Mouse (Mus musculus) cerebellum, adult 2 months (tissue): ENCODE results near the gene Zfp811. TPM values are rescaled to one million over a fixed set of nuclear protein-coding genes. Genes with fewer than 3 reads are reported as not detected.

Experiments
- DNase-seq, 2 experiments: peaks; one replicate each; pipeline ENCODE4 v3.0.0; 2021
- H3K27ac ChIP-seq: fragments of 200-500 bp; 2 replicates; pipeline ENCODE4 v1.5.1; 2012; ENCODE audit warnings: low read length, control low read depth, inconsistent platforms; ENCODE audit not compliant: insufficient read depth
- H3K27me3 ChIP-seq: fragments of 200-500 bp; 2 replicates; pipeline ENCODE4 v1.6.1; 2012; ENCODE audit warnings: inconsistent platforms, mild to moderate bottlenecking, low read length, moderate library complexity; ENCODE audit not compliant: control insufficient read depth, insufficient read depth
- H3K4me1 ChIP-seq: fragments of 200-500 bp; 2 replicates; pipeline ENCODE4 v1.6.1; 2011; ENCODE audit warnings: low read length; ENCODE audit not compliant: control insufficient read depth, insufficient read depth
- H3K4me3 ChIP-seq: fragments of 200-500 bp; replicated peaks from 2 replicates; pipeline ENCODE3; 2011; ENCODE audit warnings: mild to moderate bottlenecking, low read depth, low read length, control low read depth; ENCODE audit not compliant: insufficient read depth
- CTCF ChIP-seq: fragments of 200-500 bp; IDR thresholded peaks from 2 replicates; pipeline ENCODE4 v1.5.1; 2011; ENCODE audit warnings: low read depth, mild to moderate bottlenecking, control low read depth, low read length, moderate library complexity, borderline replicate concordance; ENCODE audit not compliant: insufficient read depth
- POLR2A ChIP-seq: fragments of 200-500 bp; IDR thresholded peaks from 2 replicates; pipeline ENCODE4 v1.6.1; 2011; ENCODE audit warnings: low read length, control low read depth, borderline replicate concordance; ENCODE audit not compliant: insufficient read depth
- WGBS: fragments of 180-500 bp; shearing (Covaris S2); methylation state at CpG from one replicate; pipeline ENCODE4 v1.1.7; 2018; 5-methylcytosine and 5-hydroxymethylcytosine counted together
- polyA plus RNA-seq: library from polyadenylated mRNA; depleted of rRNA; stranded (reverse); fragments of >200 nt; gene quantifications from 2 replicates; pipeline ENCODE4 v1.2.3, GENCODE M21; 2012; rRNA removed

Gene Zfp811
- polyA plus RNA-seq, 1 experiment = 6.4 TPM

- Histone ChIP-seq H3K27me3 (no peaks in the 10 kb centered on the region), H3K4me1 (no peaks in the 10 kb centered on the region), H3K27ac (no peak overlapping the region), H3K4me3 (no peak overlapping the region)
- TF ChIP-seq CTCF = no peak
- no peak for TF ChIP-seq POLR2A
- 77% methylated on average over 6 of the region's 6 CpGs for WGBS
- DNase-seq = no peak
Observed at GRCm38 (mm10) chr17:32752813-32753360, 56.8 kb downstream of the Zfp811 start.

DNA sequence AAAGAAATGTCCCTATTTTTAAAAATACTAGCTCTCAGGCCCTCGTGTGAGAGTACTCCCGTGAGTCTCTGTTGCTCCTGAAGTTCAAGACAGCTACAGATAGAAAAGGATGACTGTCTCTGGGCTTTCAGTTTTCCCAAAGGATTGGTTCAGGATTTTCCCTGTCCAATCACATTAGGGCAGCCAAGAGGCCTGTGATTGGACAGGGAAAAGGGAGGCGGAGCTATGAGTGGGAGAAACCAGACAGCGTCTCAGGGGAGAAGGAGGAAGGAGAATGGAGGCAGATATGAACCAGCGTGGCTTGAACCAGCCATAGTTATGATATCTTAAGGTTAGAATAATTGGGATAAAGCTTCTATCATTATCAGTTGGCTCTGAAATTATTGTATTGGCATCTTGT is 59.1 kb downstream of the Zfp811 start:
- no peak for DNase-seq
- Histone ChIP-seq H3K27me3 (no peaks in the 10 kb centered on the region), H3K4me1 (no peaks in the 10 kb centered on the region), H3K4me3 (no peak overlapping the region), H3K27ac (no peak overlapping the region)
- TF ChIP-seq POLR2A (no peak), CTCF (no peak)
- WGBS = 43% methylated on average over 5 of the region's 5 CpGs

Other genes starting within 250 kb of the Zfp811 start
- gene Cyp4f37, start 188.6 kb downstream of the Zfp811 start, polyA plus RNA-seq = not detected in 2 replicates
- gene Cyp4f40, start 151.0 kb downstream of the Zfp811 start, polyA plus RNA-seq = not detected in 2 replicates
- 5.1 and 5.9 TPM in 2 replicates for gene Cyp4f15, start 124.3 kb downstream of the Zfp811 start, polyA plus RNA-seq
- gene Zfp871, start 21.6 kb downstream of the Zfp811 start, polyA plus RNA-seq = 25.9 and 28.8 TPM in 2 replicates
- 13.3 and 15.7 TPM in 2 replicates for gene Zfp799, start 20.3 kb upstream of the Zfp811 start, polyA plus RNA-seq
- gene Zfp870, start 81.7 kb upstream of the Zfp811 start, polyA plus RNA-seq = 6.3 and 6.8 TPM in 2 replicates
- 10.8 and 13.0 TPM in 2 replicates for gene Cyp4f14, start 107.4 kb upstream of the Zfp811 start, polyA plus RNA-seq
- gene Cyp4f13, start 137.5 kb upstream of the Zfp811 start, polyA plus RNA-seq = 47.2 and 49.5 TPM in 2 replicates
- gene Zfp472, start 155.9 kb upstream of the Zfp811 start, polyA plus RNA-seq = 4.6 and 4.9 TPM in 2 replicates
- 12.3 and 13.3 TPM in 2 replicates for gene Zfp952, start 183.2 kb upstream of the Zfp811 start, polyA plus RNA-seq
- gene Zfp763, start 223.5 kb upstream of the Zfp811 start, polyA plus RNA-seq = 10.7 and 12.2 TPM in 2 replicates